Mouse (Mus musculus) lung, embryonic 14.5 days (tissue): ENCODE results near the gene Celf2. TPM values are rescaled to one million over a fixed set of nuclear protein-coding genes. Genes with fewer than 3 reads are reported as not detected.

Experiments used
- ATAC-seq: fragments of 200-750 bp; cut with Nextera tagmentation; 2 replicates; pipeline ENCODE4 v1.8.0; 2017; ENCODE audit warnings: mild to moderate bottlenecking, moderate TSS enrichment, moderate library complexity; ENCODE audit not compliant: insufficient read depth
- DNase-seq: peaks from one replicate; pipeline ENCODE4 v3.0.0-alpha.2; 2015
- H3K27ac ChIP-seq: fragments of 300-500 bp; sonication (generic); 2 replicates; pipeline ENCODE4 v1.5.1; 2014; ENCODE audit warnings: low read depth, mild to moderate bottlenecking, moderate library complexity
- H3K27me3 ChIP-seq: fragments of 300-500 bp; sonication (generic); 2 replicates; pipeline ENCODE4 v1.6.1; 2014; ENCODE audit warnings: low read length, control low read depth; ENCODE audit not compliant: insufficient read depth
- H3K36me3 ChIP-seq: fragments of 300-500 bp; sonication (generic); 2 replicates; pipeline ENCODE4 v1.6.1; 2014; ENCODE audit warnings: control low read depth; ENCODE audit not compliant: insufficient read depth
- H3K4me1 ChIP-seq: fragments of 300-500 bp; sonication (generic); 2 replicates; pipeline ENCODE4 v1.6.1; 2014; ENCODE audit warnings: antibody characterized with exemption, control low read depth; ENCODE audit not compliant: insufficient read depth
- H3K4me2 ChIP-seq: fragments of 300-500 bp; sonication (generic); 2 replicates; pipeline ENCODE4 v1.6.1; 2014; ENCODE audit warnings: mild to moderate bottlenecking
- H3K4me3 ChIP-seq: fragments of 300-500 bp; sonication (generic); 2 replicates; pipeline ENCODE4 v1.5.1; 2014; ENCODE audit warnings: low read depth, low read length
- H3K9ac ChIP-seq: fragments of 300-500 bp; sonication (generic); 2 replicates; pipeline ENCODE4 v1.6.1; 2014
- H3K9me3 ChIP-seq: fragments of 300-500 bp; sonication (generic); 2 replicates; pipeline ENCODE4 v1.6.1; 2016; ENCODE audit warnings: low read depth, low read length, control low read depth
- CTCF ChIP-seq: IDR thresholded peaks from 2 replicates; pipeline ENCODE4 v1.5.1; 2016; ENCODE audit warnings: antibody characterized with exemption, low read depth
- WGBS: fragments of 180-500 bp; shearing (Covaris S2); extraction: QIAGEN DNeasy Blood & Tissue Kit; methylation state at CpG from one replicate; pipeline ENCODE4 v1.1.7; 2014; 5-methylcytosine and 5-hydroxymethylcytosine counted together
- polyA plus RNA-seq: library from polyadenylated mRNA; unstranded; fragments of >200 nt; fragmentation: Nextera tagmentation; extraction: Ambion mirVana; gene quantifications from 2 replicates; pipeline ENCODE4 v1.2.1, GENCODE M21; 2014

Celf2 gene
- polyA plus RNA-seq, 1 experiment from 2014 or later: 92.3 TPM

- Histone ChIP-seq H3K27ac (no peak overlapping the region; the same call in 1 of the 2 replicates), H3K9ac (no peak overlapping the region), H3K36me3 (peaks cover 11% of the 10 kb centered on the region; the same call in 1 of the 2 replicates), H3K9me3 (no peaks in the 10 kb centered on the region), H3K4me1 (no peaks in the 10 kb centered on the region), H3K27me3 (no peaks in the 10 kb centered on the region), H3K4me3 (no peak overlapping the region), H3K4me2 (no peak overlapping the region)
- DNase-seq: no peak
- WGBS: 87% methylated on average over 7 of the region's 7 CpGs
- ATAC-seq: no peak
- TF ChIP-seq CTCF: no peak
These were observed 955.7 kb downstream of the Celf2 start for GRCm38 (mm10) chr2:6553656-6554055.

DNA sequence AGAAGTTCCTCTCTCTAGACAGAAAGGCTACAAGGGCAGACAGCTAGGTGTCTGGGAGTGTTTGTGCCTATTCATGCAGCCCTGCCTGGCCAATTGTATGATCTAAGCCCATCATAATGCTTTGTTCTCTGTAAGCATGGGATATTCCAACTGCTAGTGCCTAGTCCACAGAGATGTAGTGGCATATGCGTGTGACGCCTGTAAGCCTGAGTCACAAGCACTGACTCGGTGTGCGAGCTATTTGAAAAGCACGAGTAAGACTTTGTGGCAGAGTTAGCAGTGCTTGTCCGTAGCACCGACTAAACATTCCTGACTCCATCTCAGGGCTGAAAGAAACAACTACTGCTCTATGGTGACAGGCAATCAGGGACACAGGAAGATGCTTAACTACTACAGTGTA lies 960.1 kb downstream of the Celf2 start:
- Histone ChIP-seq H3K9me3 (no peaks in the 10 kb centered on the region), H3K27ac (no peak overlapping the region), H3K27me3 (no peaks in the 10 kb centered on the region), H3K9ac (no peak overlapping the region), H3K36me3 (peaks cover 17% of the 10 kb centered on the region; the same call in 1 of the 2 replicates), H3K4me2 (no peak overlapping the region), H3K4me3 (no peak overlapping the region), H3K4me1 (no peaks in the 10 kb centered on the region)
- WGBS: 88% methylated on average over 7 of the region's 7 CpGs
- ATAC-seq: no peak
- DNase-seq: no peak
- no peak for TF ChIP-seq CTCF

GRCm38 (mm10) chr2:6547139-6547664 lies 962.2 kb downstream of the Celf2 start:
- DNase-seq: peak; percentile 33
- no peak for ATAC-seq
- H3K4me1 ChIP-seq: no peaks in the 10 kb centered on the region
- no peak overlapping the region for H3K4me2 ChIP-seq
- no peaks in the 10 kb centered on the region for H3K27me3 ChIP-seq
- no peak overlapping the region for H3K4me3 ChIP-seq
- TF ChIP-seq CTCF: no peak
- 0 out of 2 replicates have a peak, but pooled peaks cover 9% of the 10 kb centered on the region for H3K36me3 ChIP-seq
- H3K27ac ChIP-seq: no peak overlapping the region
- H3K9ac ChIP-seq: no peak overlapping the region
- WGBS: 58% methylated on average over 9 of the region's 9 CpGs
- no peaks in the 10 kb centered on the region for H3K9me3 ChIP-seq

- no peaks in the 10 kb centered on the region for H3K27me3 ChIP-seq
- 72% methylated on average over 14 of the region's 14 CpGs for WGBS
- no peaks in the 10 kb centered on the region for H3K4me1 ChIP-seq
- no peak overlapping the region for H3K4me2 ChIP-seq
- 0 out of 2 replicates have a peak, but pooled peaks cover 9% of the 10 kb centered on the region for H3K36me3 ChIP-seq
- TF ChIP-seq CTCF: no peak
- H3K9ac ChIP-seq: no peak overlapping the region
- ATAC-seq: no peak
- no peak for DNase-seq
- H3K27ac ChIP-seq: no peak overlapping the region
- no peak overlapping the region for H3K4me3 ChIP-seq
- no peaks in the 10 kb centered on the region for H3K9me3 ChIP-seq
These were observed 962.8 kb downstream of the Celf2 start for GRCm38 (mm10) chr2:6546462-6547138.

- TF ChIP-seq CTCF: no peak
- H3K4me3 ChIP-seq: no peak overlapping the region
- H3K4me2 ChIP-seq: no peak overlapping the region
- H3K9me3 ChIP-seq: no peaks in the 10 kb centered on the region
- H3K4me1 ChIP-seq: no peaks in the 10 kb centered on the region
- H3K36me3 ChIP-seq: 0 out of 2 replicates have a peak, but pooled peaks cover 9% of the 10 kb centered on the region
- ATAC-seq (no peak), DNase-seq (peak; percentile 71)
- WGBS: 74% methylated on average over 10 of the region's 10 CpGs
- H3K27me3 ChIP-seq: no peaks in the 10 kb centered on the region
- no peak overlapping the region for H3K9ac ChIP-seq
- H3K27ac ChIP-seq: no peak overlapping the region
These were observed 964.0 kb downstream of the Celf2 start for GRCm38 (mm10) chr2:6545127-6545931.

DNA sequence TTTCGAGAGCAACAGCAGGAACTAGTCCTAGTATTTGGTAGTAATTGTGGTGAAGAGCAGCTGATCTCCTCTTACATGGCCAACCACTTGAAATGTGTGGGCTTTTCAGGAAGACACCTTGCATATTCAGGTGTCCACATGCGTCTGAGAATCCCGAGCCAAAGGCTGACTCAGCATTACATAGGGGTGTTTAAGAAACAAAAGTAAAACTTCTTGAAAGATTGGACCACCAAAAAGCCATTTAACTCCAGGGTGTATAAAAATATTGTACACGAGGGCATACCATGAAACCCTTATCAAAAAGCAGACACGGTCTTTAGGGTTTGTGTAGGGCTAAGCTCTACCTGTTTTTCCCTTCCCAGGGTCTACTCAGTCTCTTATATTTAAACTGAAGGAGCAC lies 965.7 kb downstream of the Celf2 start:
- H3K27me3 ChIP-seq: no peaks in the 10 kb centered on the region
- no peak overlapping the region for H3K9ac ChIP-seq
- ATAC-seq: no peak
- H3K9me3 ChIP-seq: no peaks in the 10 kb centered on the region
- DNase-seq: no peak
- no peak for TF ChIP-seq CTCF
- H3K4me3 ChIP-seq: no peak overlapping the region
- no peak overlapping the region for H3K27ac ChIP-seq
- 87% methylated on average over 5 of the region's 5 CpGs for WGBS
- no peak overlapping the region for H3K4me2 ChIP-seq
- no peaks in the 10 kb centered on the region for H3K4me1 ChIP-seq
- H3K36me3 ChIP-seq: 0 out of 2 replicates have a peak, but pooled peaks cover 5% of the 10 kb centered on the region

- H3K27ac ChIP-seq: no peak overlapping the region
- no peaks in the 10 kb centered on the region for H3K4me1 ChIP-seq
- no peak overlapping the region for H3K4me3 ChIP-seq
- no peak overlapping the region for H3K9ac ChIP-seq
- WGBS: 86% methylated on average over 12 of the region's 12 CpGs
- no peaks in the 10 kb centered on the region for H3K9me3 ChIP-seq
- TF ChIP-seq CTCF: no peak
- ATAC-seq (no peak), DNase-seq (no peak)
- no peaks in the 10 kb centered on the region for H3K27me3 ChIP-seq
- H3K4me2 ChIP-seq: no peak overlapping the region
- no peaks in the 10 kb centered on the region for H3K36me3 ChIP-seq
These were observed 966.7 kb downstream of the Celf2 start for GRCm38 (mm10) chr2:6542556-6543180.
